Mouse (Mus musculus): ENCODE results near the gene Prpf40a.

The Prpf40a gene

DNA sequence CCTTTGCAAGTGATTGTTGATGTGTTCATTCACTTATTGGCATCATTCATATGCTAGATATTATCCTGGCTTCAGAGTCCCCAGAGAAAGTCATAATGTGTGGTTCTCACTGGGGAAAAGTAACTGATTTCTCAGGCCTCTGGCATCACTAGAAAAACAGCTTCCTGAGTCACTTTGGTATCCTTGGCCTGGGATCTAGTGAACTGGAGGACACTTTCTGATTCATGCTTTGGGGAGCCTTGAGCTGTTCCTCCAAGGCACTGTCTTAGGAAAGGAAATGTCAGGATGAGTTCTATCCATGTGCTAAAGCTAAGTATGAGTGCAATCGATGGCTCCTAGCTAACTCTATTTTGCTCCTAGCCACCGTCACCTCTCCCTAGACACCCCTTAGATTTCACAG is 88.2 kb downstream of the Prpf40a start:
- no peak for DNase-seq

DNA sequence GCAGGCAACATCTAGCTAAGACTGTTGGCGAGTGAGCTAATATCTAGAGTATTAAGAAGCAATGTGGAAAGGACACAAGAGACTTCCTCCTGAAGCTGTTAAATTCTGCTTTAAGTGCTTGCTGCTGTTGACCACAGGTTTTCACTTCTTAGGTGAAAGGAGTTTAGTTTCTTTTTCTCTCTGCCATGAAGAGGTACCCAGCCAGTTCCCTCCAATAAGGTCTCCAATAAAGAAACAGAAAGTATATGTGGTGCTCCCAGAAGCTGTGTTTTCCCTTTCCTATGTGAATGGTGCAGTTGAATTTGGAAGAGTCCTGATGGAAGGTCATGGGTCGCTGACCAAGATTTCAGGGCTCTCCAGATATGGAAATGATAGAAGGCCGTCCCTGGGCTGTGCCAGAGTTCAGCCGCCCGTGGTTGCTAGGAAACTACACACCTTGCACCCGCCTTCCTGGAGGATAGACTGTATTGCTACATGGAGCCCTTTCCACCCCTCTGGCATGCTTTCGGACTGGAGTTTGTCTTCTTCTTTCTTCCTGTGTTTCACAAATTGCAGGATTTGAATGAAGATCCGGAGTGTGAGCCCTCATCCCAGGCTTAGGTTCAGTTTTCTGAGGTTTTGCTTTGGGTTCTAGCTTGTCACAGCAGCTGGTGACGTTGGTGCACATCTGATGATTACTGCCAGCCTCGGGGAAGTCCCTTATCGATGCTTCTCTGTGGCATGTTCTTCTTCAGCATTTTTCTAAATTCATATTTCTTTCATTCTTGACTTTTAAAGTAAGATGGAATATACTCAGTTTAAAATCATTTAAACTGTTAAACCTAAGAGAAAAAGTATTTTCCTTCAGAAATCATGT is 89.0 kb downstream of the Prpf40a start:
- no peak for DNase-seq

DNA sequence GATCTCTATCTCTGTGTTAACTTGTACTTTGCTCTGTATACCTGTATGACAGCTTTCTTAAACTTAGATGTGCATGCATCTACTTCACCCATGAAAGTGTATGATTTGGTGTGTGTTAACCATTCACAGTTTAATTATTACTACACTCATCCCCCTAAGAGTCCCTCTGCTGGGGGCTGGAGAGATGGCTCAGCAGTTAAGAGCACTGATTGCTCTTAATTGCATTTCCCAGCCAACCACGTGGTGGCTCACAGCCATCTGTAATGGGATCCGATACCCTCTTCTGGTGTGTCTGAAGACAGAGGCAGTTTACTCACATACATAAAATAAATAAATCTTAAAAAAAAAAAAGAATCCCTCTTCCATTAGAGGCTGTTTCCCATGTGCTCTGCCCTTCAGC is 91.0 kb downstream of the Prpf40a start:
- DNase-seq = no peak

DNA sequence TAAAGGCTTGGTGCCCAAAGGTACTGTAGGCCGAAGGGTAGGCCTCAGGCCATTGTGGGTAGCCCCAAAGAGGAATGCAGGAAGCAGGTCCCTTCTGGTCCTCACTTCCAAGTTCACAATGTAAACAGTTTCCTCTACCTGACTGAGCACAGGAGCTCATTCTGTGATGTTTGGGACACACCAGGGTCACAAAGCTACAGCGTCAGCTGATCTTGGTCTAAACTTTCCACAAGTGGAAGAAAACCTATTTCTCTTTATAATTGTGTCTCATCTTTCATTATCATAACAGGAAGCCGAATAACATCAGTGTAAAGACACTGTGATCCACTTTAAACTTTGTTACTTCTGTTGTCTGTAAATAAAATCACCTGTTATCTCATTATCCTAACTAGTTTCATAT is 95.6 kb downstream of the Prpf40a start:
- DNase-seq = no peak

DNA sequence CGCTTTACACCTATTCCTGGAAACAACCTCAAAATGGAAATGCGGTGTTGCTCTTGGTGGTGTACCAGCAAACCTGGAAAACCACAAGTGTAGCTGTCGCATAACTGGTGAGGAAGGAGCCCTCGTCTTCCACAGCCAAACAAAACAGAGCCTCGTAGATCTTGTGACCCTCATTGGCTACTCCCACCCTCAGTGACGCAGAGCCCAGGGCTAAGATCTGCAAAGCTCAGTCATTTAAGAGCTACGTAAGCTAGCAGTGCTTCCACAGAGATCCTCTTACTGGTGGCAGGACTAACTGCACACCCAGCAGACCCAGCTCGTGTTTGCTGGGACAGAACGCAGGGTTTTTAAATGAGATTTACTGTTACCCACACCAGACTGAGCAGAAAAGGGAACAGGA is 96.1 kb downstream of the Prpf40a start:
- no peak for DNase-seq

DNA sequence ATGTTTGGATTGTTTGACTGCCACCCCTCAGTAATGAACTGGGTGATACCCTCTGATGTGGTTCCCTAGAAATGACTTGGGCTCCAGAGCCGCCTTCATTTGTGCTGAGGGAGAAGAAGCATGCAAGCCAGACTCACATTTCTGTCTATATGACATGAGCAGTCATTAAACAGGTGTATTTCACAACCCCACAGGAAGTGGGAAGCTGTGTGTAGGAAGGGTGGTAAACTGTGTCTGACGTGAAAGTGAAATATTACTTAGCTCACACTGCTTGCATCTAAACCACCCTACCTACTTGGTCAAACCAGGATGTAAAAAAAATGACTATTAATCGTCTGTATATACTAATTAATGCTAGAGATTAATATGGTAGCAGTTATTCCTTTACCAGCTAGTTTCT is 102.3 kb downstream of the Prpf40a start:
- DNase-seq = no peak

DNA sequence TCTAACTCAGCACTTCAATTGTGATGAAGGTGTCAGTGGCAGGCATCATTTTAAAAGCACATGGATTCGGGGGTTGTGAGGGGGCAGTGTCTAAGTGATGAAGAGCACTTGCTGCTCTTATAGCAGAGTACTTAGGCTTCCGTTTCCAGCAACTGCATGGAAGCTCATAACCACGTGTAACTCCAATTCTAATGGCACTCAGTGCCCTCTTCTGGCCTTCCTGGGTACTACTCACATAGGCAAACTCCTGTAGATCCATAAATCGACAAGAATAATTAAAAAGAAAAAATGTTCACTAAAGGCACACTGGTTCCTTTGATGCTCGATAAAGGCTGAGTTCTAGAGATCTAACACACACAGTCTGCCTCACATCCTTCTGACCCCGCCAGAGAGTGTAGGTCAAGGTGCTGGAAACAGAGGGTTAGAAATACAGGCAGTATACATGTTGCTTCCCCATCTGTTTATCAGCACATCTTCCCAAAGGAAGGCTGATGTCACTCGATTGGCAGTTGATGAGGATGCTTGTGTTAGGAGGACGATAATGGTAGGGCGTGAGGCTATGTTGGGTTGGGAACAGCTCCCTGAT is 105.4 kb downstream of the Prpf40a start:
- DNase-seq = peak; percentile 43

Data from right cerebral cortex, adult 18-20 months (tissue).